Mouse (Mus musculus): ENCODE results near the gene Erlin1.

Erlin1 gene

DNA sequence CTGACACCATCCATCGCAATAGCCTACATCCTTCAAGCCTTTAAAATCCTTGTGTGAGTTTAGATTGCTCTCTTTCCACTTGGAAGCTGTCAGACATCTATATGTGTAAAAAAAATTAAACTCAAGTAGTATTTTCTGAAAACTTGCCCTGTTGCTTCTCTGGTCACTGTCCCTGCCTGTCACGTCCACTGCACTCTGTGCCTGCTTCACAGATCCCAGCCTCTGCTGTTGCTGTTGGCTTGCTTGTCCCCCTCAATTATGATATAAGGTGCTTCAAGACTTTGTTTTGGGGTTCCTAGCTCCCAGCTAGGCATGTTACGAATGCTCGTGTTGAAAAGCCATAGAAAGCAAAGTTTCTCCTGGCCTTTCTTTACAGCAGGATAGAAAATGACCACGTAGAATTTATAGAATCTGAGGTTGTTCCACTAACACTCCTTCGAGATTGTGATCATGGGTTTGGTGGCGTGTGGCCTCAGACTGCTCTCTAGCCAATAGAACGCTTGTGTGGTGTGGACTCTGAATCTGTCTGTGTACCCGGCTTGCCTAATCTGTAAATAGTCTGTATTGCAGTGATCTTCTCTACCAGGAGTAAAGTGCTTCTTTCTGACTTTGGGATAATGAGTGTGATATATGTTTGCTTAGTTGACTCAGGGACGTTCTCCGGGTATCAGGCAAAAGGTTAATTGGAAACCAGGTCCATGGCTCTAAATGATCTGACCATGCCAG is 70.6 kb downstream of the Erlin1 start:
- no peak for DNase-seq (ENCODE audit: low read depth, low spot score)

- DNase-seq (ENCODE audit: low read depth, low spot score), result peak; percentile 58
These were observed 71.5 kb downstream of the Erlin1 start for GRCm38 (mm10) chr19:43998101-43998500.

GRCm38 (mm10) chr19:43995427-43995826 is 74.2 kb downstream of the Erlin1 start:
- no peak for DNase-seq (ENCODE audit: low read depth, low spot score)

DNA sequence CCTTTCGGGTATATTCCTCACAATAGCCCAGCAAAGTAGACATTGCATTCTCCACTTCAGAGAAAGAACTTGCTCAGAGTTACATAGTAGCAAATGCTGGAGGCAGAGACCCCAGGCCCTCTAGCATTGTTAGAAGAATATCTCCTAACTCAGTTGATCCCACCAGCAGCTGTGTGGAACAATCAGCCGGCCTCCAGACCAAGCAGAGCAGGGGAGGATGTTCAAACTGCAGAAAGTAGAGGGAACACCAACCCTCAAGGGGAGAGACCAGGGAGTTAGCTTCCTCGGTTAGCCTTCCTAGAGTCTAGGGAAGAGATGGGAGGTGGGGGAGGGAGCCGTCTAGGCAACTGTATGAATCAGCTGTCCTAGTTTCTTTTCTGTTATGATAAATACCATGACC is 77.1 kb downstream of the Erlin1 start:
- DNase-seq (ENCODE audit: low read depth, low spot score), result no peak

DNA sequence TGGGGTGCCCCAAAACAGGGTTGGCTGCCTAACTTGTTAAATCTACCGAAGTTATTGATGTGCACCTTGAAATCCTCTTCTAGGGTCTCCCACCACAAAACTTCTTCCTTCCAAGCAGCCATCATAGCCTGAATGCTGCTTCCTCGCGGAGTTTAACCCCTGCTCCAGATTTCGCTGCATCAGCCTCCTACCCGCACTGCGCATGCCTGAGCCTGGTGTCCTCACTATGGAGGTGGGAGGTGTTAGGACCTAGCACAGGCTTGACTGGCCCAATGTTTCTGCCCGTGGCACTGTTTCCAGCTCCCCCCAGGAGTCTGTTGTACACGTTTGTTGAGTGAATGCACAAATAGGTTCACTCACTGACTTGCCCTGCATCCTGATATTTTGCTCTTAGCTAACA is 79.2 kb downstream of the Erlin1 start:
- DNase-seq (ENCODE audit: low read depth, low spot score), result no peak

- no peak for DNase-seq (ENCODE audit: low read depth, low spot score)
These were observed 83.4 kb downstream of the Erlin1 start, which contains the start of gene Cpn1 for GRCm38 (mm10) chr19:43986069-43986794. TSS of gene Cpn1 (minus strand) at chr19:43986556.

Measured in telencephalon, adult 2 months (tissue).